Mouse (Mus musculus) ovary, postnatal 10 days (tissue): ENCODE measurements at regions not wholly inside any gene's neighbourhood (a gene's known extent, or its start where the extent isn't known, plus 50 kb on each side); places are given as distances from the start of the nearest gene placed in this dataset.
"Not testable (repeated sequence)": the region's sequence is repeated elsewhere in the genome, so short reads cannot be mapped to it uniquely, and the experiment has no call there.

Source experiments
- DNase-seq: peaks from one replicate; pipeline ENCODE4 v3.0.0; 2022; ENCODE audit warnings: low spot score

DNA sequence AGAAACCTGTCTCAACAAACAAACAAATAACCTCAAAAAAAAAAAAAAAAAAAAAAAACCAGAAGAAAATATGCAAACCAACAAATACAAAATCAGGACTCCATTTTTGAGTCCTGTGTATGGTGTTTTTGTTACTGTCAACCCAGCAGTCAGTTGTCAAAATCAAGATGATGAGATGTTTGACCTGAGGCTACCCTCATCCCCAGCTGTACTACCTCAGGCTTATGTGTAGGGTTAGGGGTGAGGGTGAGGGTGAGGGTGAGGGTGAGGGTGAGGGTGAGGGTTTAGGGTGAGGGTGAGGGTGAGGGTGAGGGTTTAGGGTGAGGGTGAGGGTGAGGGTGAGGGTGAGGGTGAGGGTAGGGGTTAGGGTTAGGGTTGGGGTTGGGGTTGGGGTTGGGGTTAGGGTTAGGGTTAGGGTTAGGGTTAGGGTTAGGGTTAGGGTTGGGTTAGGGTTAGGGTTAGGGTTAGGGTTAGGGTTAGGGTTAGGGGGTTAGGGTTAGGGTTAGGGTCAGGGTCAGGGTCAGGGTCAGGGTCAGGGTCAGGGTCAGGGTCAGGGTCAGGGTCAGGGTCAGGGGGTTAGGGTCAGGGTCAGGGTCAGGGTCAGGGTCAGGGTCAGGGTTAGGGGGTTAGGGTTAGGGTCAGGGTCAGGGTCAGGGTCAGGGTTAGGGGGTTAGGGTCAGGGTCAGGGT lies 97.0 kb upstream of the Vmn2r87 start:
- DNase-seq, result peak; percentile 9

DNA sequence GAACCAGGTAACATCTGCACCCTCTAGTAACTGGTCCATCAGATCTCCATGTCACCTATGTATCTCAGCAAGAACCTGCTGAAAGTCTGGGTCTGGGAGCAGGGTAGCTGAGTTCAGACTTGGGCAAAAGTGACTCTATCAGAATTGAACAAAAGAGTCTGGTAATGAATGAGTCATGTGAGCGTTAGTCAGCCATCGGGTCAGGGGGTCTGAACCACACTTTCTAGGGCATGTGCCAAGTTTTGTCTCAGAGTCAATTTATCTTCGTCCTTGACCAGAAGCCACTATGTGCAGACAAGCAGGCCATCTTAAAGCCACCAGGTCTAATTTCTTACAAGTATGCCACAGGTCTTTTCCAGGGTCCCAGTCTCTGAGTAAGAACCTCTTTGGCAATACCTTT lies 69.2 kb upstream of the Vmn2r87 start:
- DNase-seq, result not testable (repeated sequence)

DNA sequence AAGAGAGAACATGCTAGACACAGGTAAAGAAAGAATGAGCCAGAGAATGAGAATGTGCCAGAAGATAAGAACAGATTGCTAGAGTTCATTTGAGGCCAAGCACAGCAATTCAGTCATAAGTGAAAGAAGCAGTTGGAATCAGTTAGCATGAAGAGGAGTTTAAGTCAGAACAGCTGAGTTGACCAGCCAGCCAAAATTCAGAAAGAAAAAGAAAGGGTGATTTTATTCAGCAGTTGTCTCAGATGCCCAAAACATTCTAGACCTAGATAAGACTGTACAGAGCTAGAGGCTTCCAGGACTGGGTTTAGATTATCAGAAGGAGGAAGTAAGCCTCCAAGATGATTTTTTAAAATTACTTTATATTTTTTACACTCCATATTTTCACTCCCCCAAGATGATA lies 51.4 kb upstream of the Vmn2r87 start:
- no peak for DNase-seq
